Mouse (Mus musculus) frontal cortex, adult 2 months (tissue): ENCODE measurements at regions not wholly inside any gene's neighbourhood (a gene's known extent, or its start where the extent isn't known, plus 50 kb on each side); places are given as distances from the start of the nearest gene placed in this dataset.

Source experiments
- DNase-seq, 2 experiments: peaks; one replicate each; pipeline ENCODE4 v3.0.0; 2022; ENCODE audit warnings: low spot score in 1 of 2; ENCODE audit errors: extremely low spot score in 1 of 2

GRCm38 (mm10) chr5:101299986-101300385 is 364.8 kb downstream of the Nkx6-1 start:
- DNase-seq, result no peak

GRCm38 (mm10) chr5:101298411-101298810 is 366.4 kb downstream of the Nkx6-1 start:
- no peak for DNase-seq

GRCm38 (mm10) chr5:101297511-101298102 is 367.2 kb downstream of the Nkx6-1 start:
- no peak for DNase-seq

- no peak for DNase-seq
Measured at GRCm38 (mm10) chr5:101295941-101296340, 368.9 kb downstream of the Nkx6-1 start.

- DNase-seq, result no peak
Measured at GRCm38 (mm10) chr5:101294031-101294430, 370.8 kb downstream of the Nkx6-1 start.

GRCm38 (mm10) chr5:101288358-101288757 is 376.4 kb downstream of the Nkx6-1 start:
- peak in 1 of 2 experiments; percentile 37 for DNase-seq

- DNase-seq, result no peak
Measured at GRCm38 (mm10) chr5:101285941-101286340, 378.9 kb downstream of the Nkx6-1 start.

GRCm38 (mm10) chr5:101250474-101250873 is 405.0 kb downstream of the Gpat3 start:
- no peak for DNase-seq

- peak; percentile 7 to 61 for DNase-seq
Measured at GRCm38 (mm10) chr5:101242651-101243050, 397.1 kb downstream of the Gpat3 start.

GRCm38 (mm10) chr5:101239298-101240118 is 394.0 kb downstream of the Gpat3 start:
- no peak for DNase-seq

GRCm38 (mm10) chr5:101236163-101236693 is 390.7 kb downstream of the Gpat3 start:
- no peak for DNase-seq

- no peak for DNase-seq
Measured at GRCm38 (mm10) chr5:101222390-101222789, 376.9 kb downstream of the Gpat3 start.

GRCm38 (mm10) chr5:101218082-101218481 is 372.6 kb downstream of the Gpat3 start:
- DNase-seq, result no peak

- DNase-seq, result no peak
Measured at GRCm38 (mm10) chr5:101216837-101217571, 371.5 kb downstream of the Gpat3 start.

GRCm38 (mm10) chr5:101211974-101212373 is 366.5 kb downstream of the Gpat3 start:
- no peak for DNase-seq

- no peak for DNase-seq
Measured at GRCm38 (mm10) chr5:101208150-101208549, 362.6 kb downstream of the Gpat3 start.

- no peak for DNase-seq
Measured at GRCm38 (mm10) chr5:101195501-101195900, 350.0 kb downstream of the Gpat3 start.

- no peak for DNase-seq
Measured at GRCm38 (mm10) chr5:101190976-101191375, 345.5 kb downstream of the Gpat3 start.

GRCm38 (mm10) chr5:101173183-101173582 is 327.7 kb downstream of the Gpat3 start:
- no peak for DNase-seq

- DNase-seq, result peak; percentile 14 to 52
Measured at GRCm38 (mm10) chr5:101172782-101173181, 327.3 kb downstream of the Gpat3 start.

GRCm38 (mm10) chr5:101169074-101169473 is 323.6 kb downstream of the Gpat3 start:
- DNase-seq, result no peak
